8 mouse cellular contexts compared by ENCODE assay signal in genomic region chr11:51584057-51584430, GRCm38 (mm10). TPM values are rescaled to one million over a fixed set of nuclear protein-coding genes. Genes with fewer than 3 reads are reported as not detected.
DNase-seq lines count a peak whose midpoint lies in the region; ATAC-seq lines count a peak whose summit lies in the region.

No protein-coding gene starts in this region.

- H3K9ac ChIP-seq in lung, embryonic 15.5 days: peak overlapping the region; percentile 84
- peak overlapping the region; percentile 90 for H3K9ac ChIP-seq in forebrain, embryonic 14.5 days (ENCODE audit: low read length)
- peak overlapping the region; percentile 97 for H3K9ac ChIP-seq in liver, embryonic 11.5 days (ENCODE audit: low read depth, low read length)
- peak overlapping the region; percentile 40 for H3K9ac ChIP-seq in stomach, embryonic 15.5 days

- WGBS in lung, embryonic 15.5 days: 15% methylated on average over 9 of the region's 9 CpGs
- WGBS in forebrain, embryonic 14.5 days: 7% methylated on average over 9 of the region's 9 CpGs
- WGBS in liver, embryonic 11.5 days: 31% methylated on average over 9 of the region's 9 CpGs
- 11% methylated on average over 9 of the region's 9 CpGs for WGBS in stomach, embryonic 15.5 days

- peaks cover 19% of the 10 kb centered on the region for H3K4me1 ChIP-seq in lung, embryonic 15.5 days
- H3K4me1 ChIP-seq in forebrain, embryonic 14.5 days (ENCODE audit: control insufficient read depth, insufficient read depth, low read length): peaks cover 10% of the 10 kb centered on the region
- peaks cover 22% of the 10 kb centered on the region for H3K4me1 ChIP-seq in liver, embryonic 11.5 days (replicated peaks; ENCODE audit: control insufficient read depth, insufficient read depth, low read length)
- peaks cover 30% of the 10 kb centered on the region for H3K4me1 ChIP-seq in stomach, embryonic 15.5 days

- ATAC-seq in lung, embryonic 15.5 days (ENCODE audit: borderline replicate concordance, extremely low read depth, low FRiP score, low TSS enrichment): peak; percentile 11; the same call in 1 of the 2 replicates
- peak; percentile 33 for ATAC-seq in forebrain, embryonic 14.5 days
- ATAC-seq in liver, embryonic 11.5 days (replicated peaks; ENCODE audit: low FRiP score): peak; percentile 10
- ATAC-seq in stomach, embryonic 15.5 days (ENCODE audit: insufficient read depth, low FRiP score, low read depth): peak; percentile 14; the same call in 1 of the 2 replicates

- peaks cover 21% of the 10 kb centered on the region for H3K36me3 ChIP-seq in lung, embryonic 15.5 days
- H3K36me3 ChIP-seq in forebrain, embryonic 14.5 days (ENCODE audit: control insufficient read depth, insufficient read depth, low read length): peaks cover 31% of the 10 kb centered on the region
- H3K36me3 ChIP-seq in liver, embryonic 11.5 days (ENCODE audit: control insufficient read depth, insufficient read depth, low read length): peaks cover 29% of the 10 kb centered on the region
- peaks cover 22% of the 10 kb centered on the region for H3K36me3 ChIP-seq in stomach, embryonic 15.5 days

- H3K27me3 ChIP-seq in lung, embryonic 15.5 days: no peaks in the 10 kb centered on the region
- no peaks in the 10 kb centered on the region for H3K27me3 ChIP-seq in forebrain, embryonic 14.5 days (replicated peaks; ENCODE audit: control insufficient read depth, insufficient read depth, low read length)
- H3K27me3 ChIP-seq in liver, embryonic 11.5 days (replicated peaks; ENCODE audit: control insufficient read depth, insufficient read depth, low read length): no peaks in the 10 kb centered on the region
- no peaks in the 10 kb centered on the region for H3K27me3 ChIP-seq in stomach, embryonic 15.5 days (replicated peaks)

- H3K4me3 ChIP-seq in lung, embryonic 15.5 days: peak overlapping the region; percentile 81
- peak overlapping the region; percentile 60 for H3K4me3 ChIP-seq in forebrain, embryonic 14.5 days (ENCODE audit: low read depth, low read length)
- H3K4me3 ChIP-seq in liver, embryonic 11.5 days (ENCODE audit: low read depth, low read length): peak overlapping the region; percentile 81
- H3K4me3 ChIP-seq in stomach, embryonic 15.5 days (replicated peaks): peak overlapping the region; percentile 70

- H3K9me3 ChIP-seq in lung, embryonic 15.5 days: no peaks in the 10 kb centered on the region
- no peaks in the 10 kb centered on the region for H3K9me3 ChIP-seq in forebrain, embryonic 14.5 days (replicated peaks; ENCODE audit: control insufficient read depth, low read length)
- no peaks in the 10 kb centered on the region for H3K9me3 ChIP-seq in liver, embryonic 11.5 days (ENCODE audit: control insufficient read depth, low read length)
- H3K9me3 ChIP-seq in stomach, embryonic 15.5 days: no peaks in the 10 kb centered on the region

- H3K27ac ChIP-seq in lung, embryonic 15.5 days: peak overlapping the region; percentile 93
- H3K27ac ChIP-seq in forebrain, embryonic 14.5 days (ENCODE audit: low read depth, low read length): peak overlapping the region; percentile 96
- peak overlapping the region; percentile 75 for H3K27ac ChIP-seq in liver, embryonic 11.5 days (ENCODE audit: low read depth, low read length)
- H3K27ac ChIP-seq in stomach, embryonic 15.5 days: peak overlapping the region; percentile 95

- H3K4me2 ChIP-seq in lung, embryonic 15.5 days: peak overlapping the region; percentile 86
- peak overlapping the region; percentile 91 for H3K4me2 ChIP-seq in forebrain, embryonic 14.5 days (ENCODE audit: low read length)
- H3K4me2 ChIP-seq in liver, embryonic 11.5 days: peak overlapping the region; percentile 70
- H3K4me2 ChIP-seq in stomach, embryonic 15.5 days: peak overlapping the region; percentile 80

- no peak for DNase-seq in lung, postnatal 4 days
- peak; percentile 28 for DNase-seq in c-Kit-negative CD71-positive TER-119-positive erythroid progenitor cells, embryonic 14.5 days (ENCODE audit: low read depth, low spot score)
- peak; percentile 32 for DNase-seq in forebrain, embryonic 14.5 days (ENCODE audit: low spot score)
- DNase-seq in liver, embryonic 11.5 days (ENCODE audit: low spot score): no peak
- DNase-seq in layer of hippocampus, postnatal 14 days (ENCODE audit: low spot score in 2 of 2): no peak
- no peak for DNase-seq in lung, adult 18-20 months

RNA-seq across cellular contexts. Expression of gene Phykpl, which starts 0.5 kb away (rescaled TPM):
- polyA plus RNA-seq in lung, embryonic 15.5 days (2015; fragmentation: Nextera tagmentation; extraction: Ambion mirVana): 18.1 and 20.8 TPM in 2 replicates
- 9.2 and 9.7 TPM in 2 replicates for polyA plus RNA-seq in forebrain, embryonic 14.5 days (2014; fragmentation: Nextera tagmentation; extraction: Ambion mirVana)
- 28.6 and 29.8 TPM in 2 replicates for polyA plus RNA-seq in liver, embryonic 11.5 days (2014; fragmentation: Nextera tagmentation; extraction: Ambion mirVana)
- 20.6 and 21.7 TPM in 2 replicates for polyA plus RNA-seq in stomach, embryonic 15.5 days (2015; fragmentation: Nextera tagmentation; extraction: Ambion mirVana)
- 10 to 100 TPM in 1 of 2 experiments, 1 to 10 TPM in 1; 9.1 to 11.7 TPM for total RNA-seq in layer of hippocampus, postnatal 14 days (2021)

RNA-seq across cellular contexts. Expression of gene Hnrnpab, which starts 22.6 kb away (rescaled TPM):
- polyA plus RNA-seq in lung, embryonic 15.5 days (2015; fragmentation: Nextera tagmentation; extraction: Ambion mirVana): 465 and 488 TPM in 2 replicates
- 545 and 644 TPM in 2 replicates for polyA plus RNA-seq in forebrain, embryonic 14.5 days (2014; fragmentation: Nextera tagmentation; extraction: Ambion mirVana)
- polyA plus RNA-seq in liver, embryonic 11.5 days (2014; fragmentation: Nextera tagmentation; extraction: Ambion mirVana): 552 and 577 TPM in 2 replicates
- polyA plus RNA-seq in stomach, embryonic 15.5 days (2015; fragmentation: Nextera tagmentation; extraction: Ambion mirVana): 402 and 413 TPM in 2 replicates
- 100 to 1,000 TPM; 166 to 174 TPM for total RNA-seq in layer of hippocampus, postnatal 14 days (2021)

RNA-seq across cellular contexts. Expression of gene Nhp2, which starts 35.5 kb away (rescaled TPM):
- polyA plus RNA-seq in lung, embryonic 15.5 days (2015; fragmentation: Nextera tagmentation; extraction: Ambion mirVana): 126 and 144 TPM in 2 replicates
- polyA plus RNA-seq in forebrain, embryonic 14.5 days (2014; fragmentation: Nextera tagmentation; extraction: Ambion mirVana): 114 and 150 TPM in 2 replicates
- 347 and 349 TPM in 2 replicates for polyA plus RNA-seq in liver, embryonic 11.5 days (2014; fragmentation: Nextera tagmentation; extraction: Ambion mirVana)
- 153 and 155 TPM in 2 replicates for polyA plus RNA-seq in stomach, embryonic 15.5 days (2015; fragmentation: Nextera tagmentation; extraction: Ambion mirVana)
- 10 to 100 TPM; 50.1 to 53.0 TPM for total RNA-seq in layer of hippocampus, postnatal 14 days (2021)

RNA-seq across cellular contexts. Expression of gene Rmnd5b, which starts 51.7 kb away (rescaled TPM):
- 43.7 and 43.8 TPM in 2 replicates for polyA plus RNA-seq in lung, embryonic 15.5 days (2015; fragmentation: Nextera tagmentation; extraction: Ambion mirVana)
- polyA plus RNA-seq in forebrain, embryonic 14.5 days (2014; fragmentation: Nextera tagmentation; extraction: Ambion mirVana): 77.0 and 86.4 TPM in 2 replicates
- 47.8 and 52.2 TPM in 2 replicates for polyA plus RNA-seq in liver, embryonic 11.5 days (2014; fragmentation: Nextera tagmentation; extraction: Ambion mirVana)
- polyA plus RNA-seq in stomach, embryonic 15.5 days (2015; fragmentation: Nextera tagmentation; extraction: Ambion mirVana): 39.9 and 43.6 TPM in 2 replicates
- total RNA-seq in layer of hippocampus, postnatal 14 days (2021): 10 to 100 TPM; 60.5 to 65.1 TPM

Comparison
In these comparisons a context has a peak if more than half of its experiments do, and no peak if none do; other contexts are left out.
1. H3K9ac ChIP-seq: peak in every context shown above with its lines; median percentile 97 in liver, embryonic 11.5 days; 90 in forebrain, embryonic 14.5 days; 84 in lung, embryonic 15.5 days; 40 in stomach, embryonic 15.5 days.
2. DNase-seq: peak in c-Kit-negative CD71-positive TER-119-positive erythroid progenitor cells, embryonic 14.5 days (single experiment) and forebrain, embryonic 14.5 days (single experiment); none in lung, postnatal 4 days (0 of 2), liver, embryonic 11.5 days (single experiment), layer of hippocampus, postnatal 14 days (0 of 2) and lung, adult 18-20 months (0 of 2).
3. Peak in every context shown above with its lines, with median percentiles within 50 percentile points of each other: ATAC-seq, H3K27ac ChIP-seq, H3K4me2 ChIP-seq and H3K4me3 ChIP-seq.